Mouse (Mus musculus): ENCODE data around the gene Bmp2. TPM values are rescaled to one million over a fixed set of nuclear protein-coding genes. Genes with fewer than 3 reads are reported as not detected.

Bmp2 gene
- total RNA-seq (2022): 1 to 10 TPM; 2.1 to 2.8 (median 2.5) TPM

GRCm38 (mm10) chr2:133552031-133552841 lies at the start of gene Bmp2:
Gene Bmp2, plus strand, starts transcription at chr2:133552159.
- DNase-seq (ENCODE audit: low spot score in 2 of 2): peak in 1 of 2 experiments; percentile 15

DNA sequence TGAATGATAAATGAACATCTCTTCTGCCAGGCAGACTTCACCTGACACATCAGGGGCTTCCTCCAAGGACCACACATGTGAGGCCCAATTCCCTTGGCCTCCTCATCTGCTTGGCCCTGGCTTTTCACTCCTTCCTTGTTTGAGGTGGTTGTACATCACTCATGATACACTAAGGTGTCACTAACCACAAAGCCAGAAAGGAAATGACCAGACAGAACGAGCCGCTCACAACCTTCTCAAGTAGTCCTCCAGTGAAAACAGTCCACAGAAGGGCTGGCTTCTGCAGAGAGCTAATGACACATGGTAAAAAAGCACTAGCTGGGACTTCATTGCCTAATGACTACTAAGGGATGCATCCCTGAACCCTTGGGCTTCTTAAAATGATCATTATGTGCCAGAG lies 46.3 kb upstream of the Bmp2 start:
- no peak for DNase-seq (ENCODE audit: low spot score in 2 of 2)

GRCm38 (mm10) chr2:133507045-133507444 lies 44.9 kb upstream of the Bmp2 start:
- no peak for DNase-seq (ENCODE audit: low spot score in 2 of 2)

DNA sequence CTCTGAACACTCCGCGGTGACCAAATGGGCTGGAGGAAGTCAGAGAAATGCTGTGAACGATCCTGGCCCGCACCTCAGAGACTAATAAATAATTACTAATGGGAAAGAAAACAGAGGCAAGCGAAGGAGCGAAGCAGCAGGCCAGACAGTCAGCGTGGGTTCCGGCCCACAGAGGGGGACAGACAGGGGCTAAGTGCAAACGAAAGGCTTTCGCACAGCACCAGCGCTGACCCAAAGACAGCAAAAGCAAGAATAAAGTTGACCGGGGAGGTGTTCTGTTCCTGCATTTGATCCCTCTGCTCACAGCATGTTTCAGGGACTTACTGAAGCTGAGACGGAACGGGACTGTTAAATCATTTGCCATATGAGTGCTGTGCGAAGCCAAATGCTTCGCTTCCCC lies 42.8 kb upstream of the Bmp2 start:
- no peak for DNase-seq (ENCODE audit: low spot score in 2 of 2)

GRCm38 (mm10) chr2:133511011-133511779 lies 40.8 kb upstream of the Bmp2 start:
- no peak for DNase-seq (ENCODE audit: low spot score in 2 of 2)

GRCm38 (mm10) chr2:133516331-133517046 lies 35.5 kb upstream of the Bmp2 start:
- DNase-seq (ENCODE audit: low spot score in 2 of 2): no peak

DNA sequence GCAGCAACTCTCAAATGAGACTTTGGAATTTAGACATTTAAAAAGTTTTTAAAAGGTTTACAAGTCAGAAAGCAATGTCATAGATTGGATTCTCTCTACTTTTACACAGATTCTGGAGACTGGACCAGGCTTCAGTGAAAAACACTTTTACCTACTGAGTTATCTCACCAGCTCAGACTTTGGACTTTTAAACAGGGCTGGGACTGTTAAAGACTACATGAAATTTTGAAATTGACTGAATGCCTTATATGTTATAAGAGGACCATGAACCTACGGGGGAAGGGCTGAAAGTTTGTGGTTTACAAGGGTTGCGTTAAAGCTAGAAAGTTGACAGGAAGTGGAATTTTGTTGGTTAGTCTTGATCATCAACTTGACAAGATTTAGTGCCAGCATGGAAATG lies 34.1 kb upstream of the Bmp2 start:
- no peak for DNase-seq (ENCODE audit: low spot score in 2 of 2)

DNA sequence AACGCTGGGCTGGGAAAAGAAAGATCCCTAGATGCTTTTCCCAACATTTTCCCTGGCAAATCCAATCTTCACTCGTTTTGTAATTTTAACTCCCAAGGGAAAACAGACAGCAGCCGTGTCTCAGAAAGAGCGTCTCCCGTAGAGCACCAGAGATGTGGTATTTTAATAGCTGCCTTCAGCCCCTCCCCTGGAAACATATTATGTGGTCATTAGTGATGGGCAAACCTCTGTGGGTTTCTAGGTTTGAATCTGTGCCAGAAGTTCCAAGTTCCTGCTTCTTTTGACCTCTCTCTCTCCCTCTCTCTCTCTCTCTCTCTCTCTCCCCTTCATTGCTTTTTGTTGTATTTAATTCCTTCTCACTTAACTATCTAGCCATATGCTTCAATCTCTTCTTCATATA lies 30.8 kb upstream of the Bmp2 start:
- DNase-seq (ENCODE audit: low spot score in 2 of 2): no peak

- no peak for DNase-seq (ENCODE audit: low spot score in 2 of 2)
Measured at GRCm38 (mm10) chr2:133522121-133522520, 29.8 kb upstream of the Bmp2 start.

GRCm38 (mm10) chr2:133525621-133526181 lies 26.3 kb upstream of the Bmp2 start:
- DNase-seq (ENCODE audit: low spot score in 2 of 2): no peak

GRCm38 (mm10) chr2:133529396-133529795 lies 22.6 kb upstream of the Bmp2 start:
- no peak for DNase-seq (ENCODE audit: low spot score in 2 of 2)

DNA sequence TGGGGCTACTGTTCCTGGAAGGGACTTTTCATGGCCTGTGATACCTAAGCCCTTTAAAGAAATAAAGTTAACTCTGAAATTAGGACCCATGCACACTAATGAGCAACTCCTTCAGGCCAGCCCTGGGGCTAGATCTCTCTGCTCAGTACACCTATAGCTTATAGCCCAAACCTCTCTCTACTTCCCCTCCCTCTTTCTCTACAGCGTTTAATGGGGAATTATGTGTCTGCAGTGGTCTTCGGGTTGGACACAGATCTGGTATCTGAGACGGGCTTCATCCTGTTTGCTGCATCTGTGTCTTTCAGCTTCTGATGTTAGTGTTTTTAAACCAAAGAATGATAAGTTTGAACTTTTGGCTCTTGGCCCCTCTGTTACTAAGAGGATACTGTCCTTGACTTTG lies 18.9 kb upstream of the Bmp2 start:
- no peak for DNase-seq (ENCODE audit: low spot score in 2 of 2)

DNA sequence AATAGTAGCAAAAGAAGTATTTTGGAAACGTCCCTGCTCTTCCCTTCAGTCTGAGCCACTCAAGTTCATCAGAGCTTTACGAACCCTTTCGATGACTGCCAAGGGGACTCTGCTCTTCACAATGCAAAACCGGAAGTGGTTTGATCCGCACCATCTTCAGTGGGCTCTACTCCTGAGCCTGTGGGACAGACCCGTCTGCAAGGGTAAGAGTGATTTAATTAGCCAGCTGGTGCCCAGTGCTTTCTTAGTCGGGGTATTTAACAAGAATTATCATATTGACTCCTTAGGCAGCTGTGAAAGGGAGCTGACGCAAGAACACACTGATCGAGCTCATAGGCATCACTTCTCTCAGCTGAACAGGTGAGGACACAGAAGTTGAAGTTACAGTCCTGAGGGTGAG lies 16.5 kb upstream of the Bmp2 start:
- no peak for DNase-seq (ENCODE audit: low spot score in 2 of 2)

- DNase-seq (ENCODE audit: low spot score in 2 of 2): no peak
Measured at GRCm38 (mm10) chr2:133536812-133537211, 15.1 kb upstream of the Bmp2 start.

GRCm38 (mm10) chr2:133540702-133541101 lies 11.3 kb upstream of the Bmp2 start:
- no peak for DNase-seq (ENCODE audit: low spot score in 2 of 2)

DNA sequence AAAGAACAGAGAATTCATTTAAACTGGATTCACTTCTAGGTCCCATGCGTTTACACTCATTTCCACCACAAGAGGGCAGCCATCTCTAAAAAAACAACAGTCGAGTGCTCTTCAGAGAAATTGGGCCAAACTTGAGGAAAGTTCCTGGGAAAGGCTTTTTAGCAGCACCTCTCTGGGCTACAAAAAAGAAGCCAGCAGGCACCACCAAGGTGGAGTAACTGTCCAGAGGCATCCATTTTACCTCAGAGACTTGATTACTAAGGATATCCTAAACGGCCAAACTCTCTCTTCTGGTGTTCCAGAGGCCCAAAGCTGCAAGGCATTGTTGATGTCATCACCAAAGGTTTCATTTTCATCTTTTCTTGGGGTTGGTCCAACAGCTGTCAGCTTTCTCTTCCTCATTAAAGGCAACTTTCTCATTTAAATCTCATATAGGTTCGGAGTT lies 1.7 kb upstream of the Bmp2 start:
- peak; percentile 24 to 25 for DNase-seq (ENCODE audit: low spot score in 2 of 2)

- no peak for DNase-seq (ENCODE audit: low spot score in 2 of 2)
Measured at GRCm38 (mm10) chr2:133552842-133553465, 995 bp downstream of the Bmp2 start.

DNA sequence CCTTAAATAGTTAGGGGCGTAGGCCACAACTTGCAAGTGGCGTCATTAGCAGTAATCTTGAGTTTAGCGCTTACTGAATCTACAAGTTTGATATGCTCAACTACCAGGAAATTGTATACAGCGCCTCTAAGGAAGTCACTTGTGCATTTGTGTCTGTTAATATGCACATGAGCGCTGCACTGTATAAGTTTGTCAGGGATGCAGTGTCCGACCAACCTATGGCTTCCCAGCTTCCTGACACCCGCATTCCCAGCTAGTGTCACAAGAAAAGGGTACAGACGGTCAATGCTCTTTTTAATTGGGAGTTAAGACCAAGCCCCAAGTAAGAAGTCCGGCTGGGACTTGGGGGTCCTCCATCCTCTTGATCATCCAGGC lies 1.9 kb downstream of the Bmp2 start:
- no peak for DNase-seq (ENCODE audit: low spot score in 2 of 2)

DNA sequence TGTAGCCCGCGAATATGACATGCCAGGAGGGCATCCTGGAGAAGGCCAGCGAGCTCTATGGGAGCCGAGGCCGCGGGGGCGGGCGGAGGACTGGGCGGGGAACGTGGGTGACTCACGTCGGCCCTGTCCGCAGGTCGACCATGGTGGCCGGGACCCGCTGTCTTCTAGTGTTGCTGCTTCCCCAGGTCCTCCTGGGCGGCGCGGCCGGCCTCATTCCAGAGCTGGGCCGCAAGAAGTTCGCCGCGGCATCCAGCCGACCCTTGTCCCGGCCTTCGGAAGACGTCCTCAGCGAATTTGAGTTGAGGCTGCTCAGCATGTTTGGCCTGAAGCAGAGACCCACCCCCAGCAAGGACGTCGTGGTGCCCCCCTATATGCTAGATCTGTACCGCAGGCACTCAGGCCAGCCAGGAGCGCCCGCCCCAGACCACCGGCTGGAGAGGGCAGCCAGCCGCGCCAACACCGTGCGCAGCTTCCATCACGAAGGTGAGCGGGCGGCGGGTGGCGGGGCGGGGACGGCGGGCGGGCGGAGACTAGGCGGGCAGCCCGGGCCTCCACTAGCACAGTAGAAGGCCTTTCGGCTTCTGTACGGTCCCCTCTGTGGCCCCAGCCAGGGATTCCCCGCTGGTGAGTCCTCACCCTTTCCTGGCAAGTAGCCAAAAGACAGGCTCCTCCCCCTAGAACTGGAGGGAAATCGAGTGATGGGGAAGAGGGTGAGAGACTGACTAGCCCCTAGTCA lies 2.5 kb downstream of the Bmp2 start:
- no peak for DNase-seq (ENCODE audit: low spot score in 2 of 2)

DNA sequence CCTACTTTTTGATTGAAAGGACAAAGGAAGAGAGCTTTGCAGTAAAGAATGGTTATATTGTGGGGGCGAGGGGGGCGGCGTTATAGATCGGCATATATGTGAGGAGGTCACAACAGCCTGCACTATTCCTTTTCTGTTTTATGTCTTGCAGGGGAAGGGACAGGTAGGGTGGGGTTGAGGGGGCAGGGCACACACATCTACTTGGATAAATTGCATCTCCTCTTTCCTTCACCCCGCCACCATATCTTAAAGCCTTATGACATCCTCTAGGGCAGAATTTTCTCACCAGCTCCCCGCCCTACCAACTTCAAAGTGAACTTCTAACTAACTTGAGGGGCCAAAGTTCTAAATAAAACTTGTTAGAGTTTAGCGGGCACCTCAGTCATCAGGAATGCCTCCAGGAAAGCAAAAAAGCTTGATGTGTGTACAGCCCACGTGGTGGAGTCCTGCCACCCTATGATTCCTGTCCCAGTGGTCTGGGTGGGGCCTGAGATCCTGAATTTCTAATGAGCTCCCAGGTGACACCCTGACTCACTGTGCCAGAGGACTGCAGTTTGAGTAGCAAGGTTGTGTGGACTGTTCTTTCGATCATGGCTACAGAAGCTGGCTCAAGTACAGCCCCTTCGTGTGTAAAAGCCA lies 12.4 kb downstream of the Bmp2 start:
- no peak for DNase-seq (ENCODE audit: low spot score in 2 of 2)

Measured in left cerebral cortex, adult 8-10 months (tissue).